Mouse (Mus musculus) B cell, adult 2 months (primary cell): ENCODE data around the gene B3gat3.
A peak's percentile ranks its signal among the peaks of the same experiment; 100 is the strongest.
"Not testable (repeated sequence)": the region's sequence is repeated elsewhere in the genome, so short reads cannot be mapped to it uniquely, and the experiment has no call there.

Experiments used
- DNase-seq, 2 experiments: peaks; one replicate each; pipeline ENCODE4 v3.0.0; 2022

The B3gat3 gene

GRCm38 (mm10) chr19:8920073-8920736 is at the start of gene B3gat3:
TSS of gene B3gat3 (plus strand) at chr19:8920374.
- DNase-seq = peak; percentile 79 to 84

- not testable (repeated sequence) for DNase-seq
These were observed 49.8 kb upstream of the B3gat3 start for GRCm38 (mm10) chr19:8870381-8870780.

GRCm38 (mm10) chr19:8870838-8871237 is 49.3 kb upstream of the B3gat3 start:
- DNase-seq = no peak

GRCm38 (mm10) chr19:8871267-8872186 is 48.6 kb upstream of the B3gat3 start, which contains the start of gene Ubxn1:
TSS of gene Ubxn1 (plus strand) at chr19:8871496.
- peak; percentile 93 to 94 for DNase-seq

- DNase-seq = no peak
These were observed 47.8 kb upstream of the B3gat3 start for GRCm38 (mm10) chr19:8872266-8872840.

- DNase-seq = no peak
These were observed 45.1 kb upstream of the B3gat3 start for GRCm38 (mm10) chr19:8875031-8875430.

GRCm38 (mm10) chr19:8880311-8881033 is 39.7 kb upstream of the B3gat3 start, which contains the start of gene Uqcc3:
TSS of gene Uqcc3 (minus strand) at chr19:8880923.
- peak; percentile 90 to 91 for DNase-seq

GRCm38 (mm10) chr19:8881034-8881392 is 39.2 kb upstream of the B3gat3 start:
- DNase-seq = no peak

GRCm38 (mm10) chr19:8883616-8884015 is 36.6 kb upstream of the B3gat3 start, which contains the start of the genes Lbhd1 and Gm49403:
TSS of gene Lbhd1 (plus strand) at chr19:8883732.
TSS of gene Gm49403 (plus strand) at chr19:8883930.
- DNase-seq = no peak

- DNase-seq = no peak
These were observed 33.1 kb upstream of the B3gat3 start for GRCm38 (mm10) chr19:8886916-8887584.

GRCm38 (mm10) chr19:8887585-8888463 is 32.4 kb upstream of the B3gat3 start:
- DNase-seq = no peak

GRCm38 (mm10) chr19:8888511-8889385 is 31.4 kb upstream of the B3gat3 start, which contains the start of the genes 1810009A15Rik and Gm49416:
TSS of gene 1810009A15Rik (plus strand) at chr19:8888853.
TSS of gene Gm49416 (plus strand) at chr19:8888926.
- peak; percentile 94 to 95 for DNase-seq

GRCm38 (mm10) chr19:8892829-8893766 is 27.1 kb upstream of the B3gat3 start, which contains the start of gene Ints5:
TSS of gene Ints5 (plus strand) at chr19:8893005.
- peak; percentile 87 to 88 for DNase-seq

- no peak for DNase-seq
These were observed 24.7 kb upstream of the B3gat3 start for GRCm38 (mm10) chr19:8895397-8895960.

- not testable (repeated sequence) for DNase-seq
These were observed 23.9 kb upstream of the B3gat3 start for GRCm38 (mm10) chr19:8896231-8896630.

- not testable (repeated sequence) for DNase-seq
These were observed 22.8 kb upstream of the B3gat3 start for GRCm38 (mm10) chr19:8897211-8897864.

- DNase-seq = peak; percentile 96
These were observed 22.2 kb upstream of the B3gat3 start, which contains the start of gene Ganab for GRCm38 (mm10) chr19:8897865-8898495. TSS of gene Ganab (plus strand) at chr19:8898071.
